Mouse (Mus musculus) liver, adult 2 months (tissue): ENCODE measurements around the gene Gm10428.

ENCODE experiments used
- CTCF ChIP-seq: fragments of 200-500 bp; IDR thresholded peaks from 2 replicates; pipeline ENCODE4 v1.5.1; 2011; ENCODE audit warnings: low read depth, low read length, control low read depth
- POLR2A ChIP-seq: fragments of 200-500 bp; IDR thresholded peaks from 2 replicates; pipeline ENCODE4 v1.6.1; 2011; ENCODE audit warnings: low read length, control low read depth; ENCODE audit not compliant: insufficient read depth; ENCODE audit errors: extremely low read depth

DNA sequence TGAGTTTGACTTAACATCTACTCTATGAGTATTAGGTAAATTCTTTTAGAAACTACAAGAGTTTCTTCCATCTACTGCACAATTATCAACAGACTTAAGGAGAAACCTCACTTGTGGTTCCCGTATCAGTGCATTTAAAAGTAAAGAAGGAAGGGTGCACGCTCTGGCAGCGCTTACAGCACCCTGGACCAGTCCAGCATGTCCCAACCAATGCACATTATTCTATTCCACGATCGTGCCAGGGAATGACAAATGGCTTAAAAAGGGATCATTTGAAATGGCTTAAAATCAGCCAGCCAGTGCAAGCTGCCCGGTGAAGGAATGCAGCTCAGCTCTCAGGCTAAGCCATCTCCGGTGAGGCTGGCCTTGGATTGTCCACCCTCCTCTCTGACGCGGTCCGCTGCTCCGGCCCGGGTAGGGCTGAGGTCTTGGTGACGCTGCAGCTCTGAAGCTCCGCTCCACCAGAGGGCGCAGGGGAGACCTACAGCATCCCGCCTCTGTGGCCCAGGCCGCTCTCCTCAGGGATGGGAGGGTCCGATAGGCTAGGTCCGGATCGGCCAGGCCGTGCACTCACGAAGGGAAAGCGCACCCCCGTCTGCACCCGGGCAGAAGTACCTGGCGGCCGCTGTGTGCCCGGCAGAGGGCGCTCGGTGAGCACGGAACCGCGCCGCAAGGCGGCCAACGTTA lies 3.7 kb downstream of the Gm10428 start:
- TF ChIP-seq CTCF: peak; percentile 70
- TF ChIP-seq POLR2A: no peak
